In genomic region chr6:93819888-93820287, GRCm38 (mm10) we compare ENCODE assay signal across 9 mouse cellular contexts.
DNase-seq lines count a peak whose midpoint lies in the region; ATAC-seq and TF ChIP-seq lines count a peak whose summit lies in the region.
"Had no signal": no experiment of that assay in that cellular context is flagged by ENCODE, and none has a peak within 500 bp of the region (broad histone marks: within the 10 kb centered on the region; RNA-seq: fewer than 3 reads in every experiment).

No protein-coding gene starts in this region.

- H3K27ac ChIP-seq in forebrain, embryonic 12.5 days: peak overlapping the region; percentile 90
- peak overlapping the region; percentile 72 for H3K27ac ChIP-seq in hindbrain, postnatal 0 days
- peak overlapping the region; percentile 74 for H3K27ac ChIP-seq in midbrain, embryonic 11.5 days (ENCODE audit: low read depth, low read length)

- peaks cover 58% of the 10 kb centered on the region for H3K4me1 ChIP-seq in forebrain, embryonic 12.5 days
- peaks cover 19% of the 10 kb centered on the region for H3K4me1 ChIP-seq in hindbrain, postnatal 0 days (ENCODE audit: insufficient read depth, low read length)
- peaks cover 33% of the 10 kb centered on the region for H3K4me1 ChIP-seq in midbrain, embryonic 11.5 days (ENCODE audit: control insufficient read depth, insufficient read depth, low read length)

- no peaks in the 10 kb centered on the region for H3K9me3 ChIP-seq in forebrain, embryonic 12.5 days
- no peaks in the 10 kb centered on the region for H3K9me3 ChIP-seq in hindbrain, postnatal 0 days (ENCODE audit: low read length)
- no peaks in the 10 kb centered on the region for H3K9me3 ChIP-seq in midbrain, embryonic 11.5 days (ENCODE audit: control insufficient read depth, low read length)

- peak; percentile 97 for ATAC-seq in cerebellum, adult (ENCODE audit: insufficient number of reproducible peaks, low FRiP score, low TSS enrichment)
- ATAC-seq in forebrain, embryonic 12.5 days (ENCODE audit: low FRiP score): peak; percentile 95
- peak; percentile 97 for ATAC-seq in hindbrain, postnatal 0 days
- peak; percentile 96 for ATAC-seq in midbrain, embryonic 11.5 days (ENCODE audit: low FRiP score)

- intact Hi-C loops in heart, postnatal 10 days (cut with DNase I): no loop called here
- intact Hi-C loops in heart, postnatal 25 days (cut with DNase I): no loop called here

- DNase-seq in heart, postnatal 10 days: peak; percentile 13 to 33
- DNase-seq in heart, postnatal 25 days (ENCODE audit: low spot score): no peak
- DNase-seq in hindbrain, postnatal 0 days (ENCODE audit: low spot score): peak; percentile 94
- peak; percentile 94 for DNase-seq in midbrain, embryonic 11.5 days (ENCODE audit: low spot score, missing footprints)
- peak; percentile 78 for DNase-seq in telencephalon, adult 2 months (ENCODE audit: low read depth, low spot score)
- DNase-seq in urinary bladder, postnatal 36 days (ENCODE audit: low spot score in 2 of 2): no peak

- no peak overlapping the region for H3K9ac ChIP-seq in forebrain, embryonic 12.5 days
- no peak overlapping the region for H3K9ac ChIP-seq in hindbrain, postnatal 0 days (replicated peaks; ENCODE audit: low read length)
- peak overlapping the region; percentile 20; the same call in 1 of the 2 replicates for H3K9ac ChIP-seq in midbrain, embryonic 11.5 days (ENCODE audit: low read length)

- no peak for TF ChIP-seq CTCF in hindbrain, postnatal 0 days (IDR thresholded peaks at IDR 0.05; ENCODE audit: low read depth)

- no peaks in the 10 kb centered on the region for H3K36me3 ChIP-seq in forebrain, embryonic 12.5 days (replicated peaks)
- H3K36me3 ChIP-seq in hindbrain, postnatal 0 days (ENCODE audit: insufficient read depth, low read length): no peaks in the 10 kb centered on the region
- H3K36me3 ChIP-seq in midbrain, embryonic 11.5 days (ENCODE audit: control insufficient read depth, insufficient read depth, low read length): 0 out of 2 replicates have a peak, but pooled peaks cover 2% of the 10 kb centered on the region

- 6% methylated on average over 6 of the region's 6 CpGs for WGBS in forebrain, embryonic 12.5 days
- 12% methylated on average over 6 of the region's 6 CpGs for WGBS in hindbrain, postnatal 0 days
- WGBS in midbrain, embryonic 11.5 days: 14% methylated on average over 6 of the region's 6 CpGs

- no peak overlapping the region for H3K4me3 ChIP-seq in forebrain, embryonic 12.5 days (replicated peaks)
- 0 out of 2 replicates have a peak overlapping the region, but pooled peaks have one; percentile 3 for H3K4me3 ChIP-seq in hindbrain, postnatal 0 days (ENCODE audit: low read length)
- no peak overlapping the region for H3K4me3 ChIP-seq in midbrain, embryonic 11.5 days (ENCODE audit: low read depth, low read length)
- H3K4me3 ChIP-seq: erythroblast, embryonic 14.5 days had no signal

- H3K27me3 ChIP-seq in forebrain, embryonic 12.5 days: no peaks in the 10 kb centered on the region
- H3K27me3 ChIP-seq in hindbrain, postnatal 0 days (ENCODE audit: insufficient read depth, low read length): no peaks in the 10 kb centered on the region
- H3K27me3 ChIP-seq in midbrain, embryonic 11.5 days (ENCODE audit: control insufficient read depth, insufficient read depth, low read length): no peaks in the 10 kb centered on the region

- peak overlapping the region; percentile 34 for H3K4me2 ChIP-seq in forebrain, embryonic 12.5 days
- peak overlapping the region; percentile 40 for H3K4me2 ChIP-seq in hindbrain, postnatal 0 days (ENCODE audit: low read depth, low read length)
- peak overlapping the region; percentile 15; the same call in 1 of the 2 replicates for H3K4me2 ChIP-seq in midbrain, embryonic 11.5 days

Comparison
In these comparisons a context has a peak if more than half of its experiments do, and no peak if none do; other contexts are left out.
1. DNase-seq: peak in heart, postnatal 10 days (2 of 2), hindbrain, postnatal 0 days (single experiment), midbrain, embryonic 11.5 days (single experiment) and telencephalon, adult 2 months (single experiment); none in heart, postnatal 25 days (single experiment) and urinary bladder, postnatal 36 days (0 of 2).
2. Peak in every context shown above with its lines, with median percentiles within 50 percentile points of each other: ATAC-seq, H3K27ac ChIP-seq and H3K4me2 ChIP-seq.